ENCODE assay signal across 8 mouse cellular contexts in genomic region chr16:90885781-90886565, GRCm38 (mm10). TPM values are rescaled to one million over a fixed set of nuclear protein-coding genes. Genes with fewer than 3 reads are reported as not detected.
DNase-seq lines count a peak whose midpoint lies in the region; ATAC-seq and TF ChIP-seq lines count a peak whose summit lies in the region.

No protein-coding gene starts in this region.

- H3K4me3 ChIP-seq in embryonic facial prominence, embryonic 13.5 days: no peak overlapping the region
- H3K4me3 ChIP-seq in embryonic facial prominence, embryonic 10.5 days: no peak overlapping the region
- H3K4me3 ChIP-seq in embryonic fibroblast, embryonic 13.5 days (ENCODE audit: insufficient read depth, low read length): no peak overlapping the region
- H3K4me3 ChIP-seq in limb, embryonic 15.5 days: no peak overlapping the region

- H3K4me2 ChIP-seq in embryonic facial prominence, embryonic 13.5 days: no peak overlapping the region
- no peak overlapping the region for H3K4me2 ChIP-seq in limb, embryonic 15.5 days

- no peak overlapping the region for H3K9ac ChIP-seq in embryonic facial prominence, embryonic 13.5 days
- H3K9ac ChIP-seq in limb, embryonic 15.5 days: no peak overlapping the region

- peaks cover 42% of the 10 kb centered on the region for H3K4me1 ChIP-seq in embryonic facial prominence, embryonic 13.5 days
- H3K4me1 ChIP-seq in embryonic facial prominence, embryonic 10.5 days: peaks cover 14% of the 10 kb centered on the region
- H3K4me1 ChIP-seq in embryonic fibroblast, embryonic 13.5 days (ENCODE audit: control insufficient read depth, insufficient read depth, low read length): peaks cover 6% of the 10 kb centered on the region; the same call in 1 of the 2 replicates
- peaks cover 37% of the 10 kb centered on the region for H3K4me1 ChIP-seq in limb, embryonic 15.5 days

- H3K27me3 ChIP-seq in embryonic facial prominence, embryonic 13.5 days: no peaks in the 10 kb centered on the region
- H3K27me3 ChIP-seq in embryonic facial prominence, embryonic 10.5 days (replicated peaks; ENCODE audit: low read depth, poor library complexity, severe bottlenecking): no peaks in the 10 kb centered on the region
- no peaks in the 10 kb centered on the region for H3K27me3 ChIP-seq in limb, embryonic 15.5 days

- no peak for TF ChIP-seq POLR2A in embryonic fibroblast, embryonic 13.5 days (IDR thresholded peaks at IDR 0.05; ENCODE audit: low read depth, low read length)

- H3K9me3 ChIP-seq in embryonic facial prominence, embryonic 13.5 days: no peaks in the 10 kb centered on the region
- 0 out of 2 replicates have a peak, but pooled peaks cover 5% of the 10 kb centered on the region for H3K9me3 ChIP-seq in embryonic facial prominence, embryonic 10.5 days
- H3K9me3 ChIP-seq in limb, embryonic 15.5 days: no peaks in the 10 kb centered on the region

- TF ChIP-seq CTCF in embryonic fibroblast, embryonic 13.5 days (IDR thresholded peaks at IDR 0.05; ENCODE audit: borderline replicate concordance, insufficient read depth, low read length): no peak

- no peak for DNase-seq in embryonic facial prominence, embryonic 10.5 days (ENCODE audit: low spot score)
- peak; percentile 92 for DNase-seq in 3134 (ENCODE audit: extremely low read depth, insufficient read length, low spot score)
- DNase-seq in cerebellum, postnatal 4 days (ENCODE audit: low spot score in 2 of 2): no peak
- DNase-seq in thymus, postnatal 25 days: no peak

- ATAC-seq in embryonic facial prominence, embryonic 13.5 days (ENCODE audit: insufficient number of reproducible peaks, insufficient read depth, low FRiP score, low TSS enrichment, low read depth): no peak
- ATAC-seq in limb, embryonic 15.5 days (ENCODE audit: insufficient number of reproducible peaks, low FRiP score, low TSS enrichment, low read depth): peak; percentile 55; the same call in 1 of the 2 replicates
- no peak for ATAC-seq in inflammation-experienced regulatory T-cells, adult 6 months

- WGBS in embryonic facial prominence, embryonic 13.5 days: 57% methylated on average over 9 of the region's 9 CpGs
- 76% methylated on average over 9 of the region's 9 CpGs for WGBS in embryonic facial prominence, embryonic 10.5 days
- 40% methylated on average over 9 of the region's 9 CpGs for WGBS in limb, embryonic 15.5 days

- H3K36me3 ChIP-seq in embryonic facial prominence, embryonic 13.5 days: no peaks in the 10 kb centered on the region
- H3K36me3 ChIP-seq in embryonic facial prominence, embryonic 10.5 days (replicated peaks): no peaks in the 10 kb centered on the region
- H3K36me3 ChIP-seq in limb, embryonic 15.5 days: no peaks in the 10 kb centered on the region

- peak overlapping the region; percentile 49 for H3K27ac ChIP-seq in embryonic facial prominence, embryonic 13.5 days
- H3K27ac ChIP-seq in embryonic facial prominence, embryonic 10.5 days (replicated peaks): no peak overlapping the region
- peak overlapping the region; percentile 71 for H3K27ac ChIP-seq in embryonic fibroblast, embryonic 13.5 days (ENCODE audit: insufficient read depth, low read length)
- H3K27ac ChIP-seq in limb, embryonic 15.5 days: peak overlapping the region; percentile 47; the same call in 1 of the 2 replicates

RNA-seq across cellular contexts. Expression of gene Cfap298, which starts 48.9 kb away (rescaled TPM):
- polyA plus RNA-seq in embryonic facial prominence, embryonic 13.5 days (2015; fragmentation: Nextera tagmentation; extraction: Ambion mirVana): 32.5 and 50.9 TPM in 2 replicates
- 50.1 and 58.2 TPM in 2 replicates for polyA plus RNA-seq in embryonic facial prominence, embryonic 10.5 days (2016; fragmentation: Nextera tagmentation; extraction: Ambion mirVana)
- polyA plus RNA-seq in embryonic fibroblast, embryonic 13.5 days (2011; ENCODE audit: insufficient read length, low read depth, missing spikeins): 15.0 and 28.2 TPM in 2 replicates
- 32.1 and 40.9 TPM in 2 replicates for polyA plus RNA-seq in limb, embryonic 15.5 days (2015; fragmentation: Nextera tagmentation; extraction: Ambion mirVana)
- polyA plus RNA-seq in inflammation-experienced regulatory T-cells, adult 6 months (2017; shearing (Covaris generic)): 10 to 100 TPM; 25.3 to 32.2 (median 26.2) TPM

RNA-seq across cellular contexts. Expression of gene Eva1c, which starts 59.5 kb away (rescaled TPM):
- 2.3 and 3.3 TPM in 2 replicates for polyA plus RNA-seq in embryonic facial prominence, embryonic 13.5 days (2015; fragmentation: Nextera tagmentation; extraction: Ambion mirVana)
- 0.36 and 0.41 TPM in 2 replicates for polyA plus RNA-seq in embryonic facial prominence, embryonic 10.5 days (2016; fragmentation: Nextera tagmentation; extraction: Ambion mirVana)
- 1.7 and 2.0 TPM in 2 replicates for polyA plus RNA-seq in embryonic fibroblast, embryonic 13.5 days (2011; ENCODE audit: insufficient read length, low read depth, missing spikeins)
- 1.2 and 2.1 TPM in 2 replicates for polyA plus RNA-seq in limb, embryonic 15.5 days (2015; fragmentation: Nextera tagmentation; extraction: Ambion mirVana)
- not detected for polyA plus RNA-seq in inflammation-experienced regulatory T-cells, adult 6 months (2017; shearing (Covaris generic))
